Mouse (Mus musculus): ENCODE data around the gene Fbxo11.
A peak's percentile ranks its signal among the peaks of the same experiment; 100 is the strongest.
"Not testable (repeated sequence)": the region's sequence is repeated elsewhere in the genome, so short reads cannot be mapped to it uniquely, and the experiment has no call there.

Gene Fbxo11

GRCm38 (mm10) chr17:87963081-87964075 is 101.7 kb downstream of the Fbxo11 start:
- DNase-seq (ENCODE audit: low spot score), result no peak

- not testable (repeated sequence) for DNase-seq (ENCODE audit: low spot score)
Measured at GRCm38 (mm10) chr17:87959931-87960330, 105.2 kb downstream of the Fbxo11 start.

GRCm38 (mm10) chr17:87959406-87959805 is 105.7 kb downstream of the Fbxo11 start:
- DNase-seq (ENCODE audit: low spot score), result not testable (repeated sequence)

GRCm38 (mm10) chr17:87958283-87958682 is 106.8 kb downstream of the Fbxo11 start:
- DNase-seq (ENCODE audit: low spot score), result no peak

GRCm38 (mm10) chr17:87957096-87957840 is 107.8 kb downstream of the Fbxo11 start:
- no peak for DNase-seq (ENCODE audit: low spot score)

- DNase-seq (ENCODE audit: low spot score), result not testable (repeated sequence)
Measured at GRCm38 (mm10) chr17:87954618-87955124, 110.4 kb downstream of the Fbxo11 start.

GRCm38 (mm10) chr17:87948965-87949584 is 116.0 kb downstream of the Fbxo11 start:
- DNase-seq (ENCODE audit: low spot score), result peak; percentile 50

All from urinary bladder, postnatal 10 days (tissue).